Mouse (Mus musculus) left cerebral cortex, adult 11 months (tissue): ENCODE data around the gene Dlst.
A peak's percentile ranks its signal among the peaks of the same experiment; 100 is the strongest.

Experiments used
- DNase-seq: peaks from one replicate; pipeline ENCODE4 v3.0.0; 2022; ENCODE audit warnings: low spot score

The Dlst gene

GRCm38 (mm10) chr12:85151002-85151774, 40.6 kb downstream of the Dlst start, which contains the start of gene Rps6kl1:
Gene Rps6kl1 (minus strand): TSS chr12:85151264.
- peak; percentile 77 for DNase-seq

DNA sequence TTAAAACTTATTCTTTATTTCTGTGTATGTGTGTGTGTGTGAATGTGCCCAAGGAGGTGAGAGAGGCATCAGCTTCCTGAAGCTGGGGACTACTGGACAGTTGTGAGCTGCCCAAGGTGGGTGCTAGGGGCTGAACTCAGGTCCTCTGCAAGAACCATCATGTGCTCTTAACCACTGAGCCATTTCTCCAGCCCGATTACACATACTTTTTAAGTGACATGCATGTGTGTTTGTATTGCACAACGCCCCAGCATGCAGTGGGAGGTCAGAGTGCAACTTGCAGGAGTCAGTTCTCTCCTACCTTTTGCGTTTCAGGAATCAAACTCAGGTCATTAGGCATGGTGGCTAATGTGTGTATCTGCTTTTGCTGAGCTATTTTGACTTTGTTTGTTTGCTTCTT, 42.4 kb downstream of the Dlst start:
- DNase-seq, result no peak

- DNase-seq, result no peak
Measured at GRCm38 (mm10) chr12:85156324-85156723, 45.7 kb downstream of the Dlst start.

- no peak for DNase-seq
Measured at GRCm38 (mm10) chr12:85157797-85158460, 47.3 kb downstream of the Dlst start.

DNA sequence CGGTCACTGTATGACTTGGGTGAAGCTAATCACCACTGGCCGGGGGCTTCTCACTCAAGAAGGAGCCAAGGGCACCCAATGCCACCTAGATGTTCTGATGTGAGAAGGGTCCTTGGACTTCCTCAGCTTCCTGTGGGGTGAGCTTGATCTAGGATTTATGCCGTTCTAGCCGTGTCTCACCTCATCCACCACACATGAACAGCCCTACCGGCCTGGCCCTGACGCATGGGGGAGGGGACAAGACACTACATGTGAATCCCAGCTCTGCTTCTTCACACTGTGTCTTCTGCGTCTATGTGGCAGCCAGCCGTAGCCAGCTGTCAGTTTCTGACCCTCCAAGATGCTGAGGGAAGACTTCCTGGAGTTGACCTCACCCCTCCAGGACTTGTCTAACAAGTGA, 48.2 kb downstream of the Dlst start:
- no peak for DNase-seq

GRCm38 (mm10) chr12:85159592-85159991, 49.0 kb downstream of the Dlst start:
- no peak for DNase-seq

DNA sequence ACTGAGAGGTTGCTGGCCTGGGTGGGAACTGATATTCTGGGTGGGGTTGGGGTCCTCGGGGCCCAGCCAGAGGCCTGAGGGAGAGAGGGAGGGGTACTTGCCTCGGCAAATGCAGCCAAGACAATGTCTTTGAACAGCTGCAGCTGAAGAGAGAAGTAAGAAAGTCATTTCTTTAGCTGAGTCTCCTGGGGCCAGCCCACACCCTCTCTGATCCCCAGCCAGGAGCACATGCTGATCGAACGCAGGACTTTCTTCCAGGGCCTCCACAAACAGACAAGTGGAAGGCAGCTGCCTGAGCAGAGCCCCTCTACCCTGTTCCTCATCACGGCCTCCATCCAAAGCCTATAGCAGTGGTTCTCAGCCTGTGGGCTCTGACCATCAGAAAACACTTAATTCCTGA, 54.4 kb downstream of the Dlst start:
- DNase-seq, result no peak

DNA sequence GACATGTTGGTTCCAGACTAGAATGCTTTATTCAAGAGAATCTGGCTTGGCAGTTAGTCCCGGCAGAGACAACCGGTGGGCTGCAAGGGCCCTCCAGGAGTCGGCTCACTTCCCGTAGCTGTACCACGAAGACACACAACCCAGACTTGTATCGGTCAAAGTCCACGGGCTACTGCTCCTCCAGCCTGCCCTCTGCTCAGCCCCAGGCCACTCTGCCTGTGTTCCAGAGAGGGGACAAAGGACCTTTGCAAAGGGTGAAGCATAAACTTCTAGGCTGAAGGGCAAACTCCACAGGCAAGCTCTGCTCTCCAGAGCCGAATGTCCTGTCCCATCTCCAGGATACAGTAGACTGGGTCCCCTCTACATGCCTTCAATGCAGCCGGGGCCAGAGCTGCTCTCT, 56.0 kb downstream of the Dlst start:
- DNase-seq, result no peak

- peak; percentile 77 for DNase-seq
Measured at GRCm38 (mm10) chr12:85169117-85169858, 58.7 kb downstream of the Dlst start.

DNA sequence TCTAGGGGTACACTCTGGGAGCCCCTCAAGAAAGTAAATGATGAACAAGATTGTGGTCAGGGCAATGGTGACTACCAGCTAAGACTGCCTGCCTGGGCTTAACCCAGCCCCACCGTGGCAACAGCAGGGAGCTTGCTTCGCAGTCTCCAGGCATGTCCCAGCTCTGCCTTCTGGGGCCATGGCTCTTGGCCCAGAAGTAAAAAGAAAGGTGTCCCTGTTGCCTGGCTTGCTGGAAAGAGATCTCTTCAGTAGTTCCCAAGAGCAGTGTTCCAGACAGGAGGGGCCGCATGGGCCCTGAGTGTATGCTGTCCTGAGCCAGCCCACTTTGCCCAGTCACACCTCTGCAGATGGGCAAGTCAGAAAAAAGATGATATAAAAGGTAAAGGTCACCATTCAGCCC, 59.2 kb downstream of the Dlst start:
- no peak for DNase-seq

- no peak for DNase-seq
Measured at GRCm38 (mm10) chr12:85170284-85170947, 59.8 kb downstream of the Dlst start.

- no peak for DNase-seq
Measured at GRCm38 (mm10) chr12:85170948-85171307, 60.3 kb downstream of the Dlst start.

GRCm38 (mm10) chr12:85174016-85174415, 63.4 kb downstream of the Dlst start:
- no peak for DNase-seq

GRCm38 (mm10) chr12:85175087-85175675, 64.5 kb downstream of the Dlst start:
- no peak for DNase-seq

- DNase-seq, result no peak
Measured at GRCm38 (mm10) chr12:85175926-85176845, 65.6 kb downstream of the Dlst start.

- no peak for DNase-seq
Measured at GRCm38 (mm10) chr12:85176846-85177523, 66.4 kb downstream of the Dlst start.

- DNase-seq, result no peak
Measured at GRCm38 (mm10) chr12:85177740-85178239, 67.2 kb downstream of the Dlst start, which contains the start of gene Pgf. Gene Pgf (minus strand): TSS chr12:85177790.

DNA sequence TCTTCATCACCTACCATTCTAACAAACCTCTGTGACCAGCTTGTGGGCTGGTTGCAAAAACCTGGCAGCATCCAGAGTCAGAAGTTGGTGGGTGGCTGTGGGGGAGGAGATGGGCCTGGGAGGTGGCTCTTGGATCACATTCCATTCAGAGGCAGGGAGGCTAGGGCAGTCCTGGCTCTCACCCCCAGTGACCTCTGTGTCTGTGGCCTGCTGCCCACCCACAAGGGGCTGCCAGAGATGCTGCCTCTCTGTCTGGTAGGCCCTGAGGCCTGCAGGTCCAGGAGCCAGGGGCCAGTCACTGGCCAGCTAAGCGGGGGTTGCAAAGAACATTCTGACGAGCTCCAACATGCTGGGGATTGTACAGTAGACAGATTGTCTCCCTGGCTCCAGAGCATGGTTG, 67.7 kb downstream of the Dlst start:
- DNase-seq, result no peak

- no peak for DNase-seq
Measured at GRCm38 (mm10) chr12:85181475-85182344, 71.1 kb downstream of the Dlst start.
